Mouse (Mus musculus) heart, adult 11 months (tissue): ENCODE results near the gene Gm10375.
"Not testable (repeated sequence)": the region's sequence is repeated elsewhere in the genome, so short reads cannot be mapped to it uniquely, and the experiment has no call there.

Experiments used
- DNase-seq: peaks from one replicate; pipeline ENCODE4 v3.0.0; 2022

The Gm10375 gene

DNA sequence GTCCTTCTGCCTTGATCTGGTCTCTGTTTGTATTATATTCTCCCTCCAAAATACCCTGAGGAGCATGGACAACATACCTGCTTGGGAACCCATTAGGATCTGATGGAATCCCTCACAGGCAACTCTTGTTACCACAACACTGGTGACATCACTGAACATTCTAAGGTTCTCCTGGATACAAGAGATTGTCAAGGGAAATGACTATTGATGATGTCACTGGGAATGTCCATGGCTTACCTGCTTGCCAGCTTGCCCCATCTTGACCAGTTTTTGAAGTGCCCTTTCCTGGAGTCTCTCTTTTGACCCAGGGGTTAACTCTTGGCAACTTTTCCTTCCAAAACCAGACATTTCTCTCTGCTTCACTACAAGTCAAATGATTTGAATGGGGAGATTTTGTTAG lies at the start of gene Gm10375:
Gm10375 (minus strand) TSS at position 101 of the 400 bp plus-strand sequence.
- DNase-seq = not testable (repeated sequence)

DNA sequence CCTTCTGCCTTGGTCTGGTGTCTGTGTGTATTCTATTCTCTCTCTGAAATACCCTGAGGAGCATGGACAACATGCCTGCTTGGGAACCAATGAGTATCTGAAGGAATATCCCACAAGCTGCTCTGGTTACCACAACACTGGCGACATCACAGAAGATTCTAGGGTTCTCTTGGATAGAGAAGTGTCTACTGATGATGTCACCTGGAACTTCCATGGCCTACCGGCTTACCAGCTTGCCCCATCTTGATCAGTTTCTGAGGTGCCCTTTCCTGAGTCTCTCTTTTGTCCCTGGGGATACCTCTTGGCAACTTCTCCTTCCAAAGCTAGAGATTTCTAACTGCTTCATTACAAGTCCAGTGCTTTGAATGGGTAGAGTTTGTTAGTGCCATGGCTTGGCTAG lies 28.8 kb downstream of the Gm10375 start, which contains the start of gene Gm17654:
Gm17654 (minus strand) TSS at position 101 of the 400 bp plus-strand sequence.
- not testable (repeated sequence) for DNase-seq

DNA sequence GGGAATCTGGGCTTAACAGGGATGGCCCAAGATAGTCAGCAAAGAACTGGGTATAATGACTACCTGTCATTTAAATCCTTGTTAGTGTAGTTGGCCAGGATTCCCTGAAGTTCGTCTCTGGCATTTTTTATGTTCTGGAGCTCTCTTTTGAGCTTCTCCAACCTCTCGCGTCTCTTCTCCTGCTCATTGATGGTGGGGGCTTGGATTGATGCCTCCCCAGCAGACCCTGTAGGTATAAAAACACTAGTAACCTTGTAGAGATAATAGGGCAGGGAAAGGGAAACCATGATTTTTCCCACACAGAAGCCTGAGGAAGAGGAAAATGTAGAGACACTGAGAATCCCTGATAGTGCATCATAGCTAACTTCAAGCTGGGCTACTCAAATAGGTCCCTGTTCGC lies 29.8 kb downstream of the Gm10375 start:
- peak; percentile 85 for DNase-seq
